Mouse (Mus musculus): ENCODE data around the gene Fndc5. TPM values are rescaled to one million over a fixed set of nuclear protein-coding genes. Genes with fewer than 3 reads are reported as not detected.

Fndc5 gene
- polyA plus RNA-seq, 1 experiment from 2014 or later, result 1.4 TPM

DNA sequence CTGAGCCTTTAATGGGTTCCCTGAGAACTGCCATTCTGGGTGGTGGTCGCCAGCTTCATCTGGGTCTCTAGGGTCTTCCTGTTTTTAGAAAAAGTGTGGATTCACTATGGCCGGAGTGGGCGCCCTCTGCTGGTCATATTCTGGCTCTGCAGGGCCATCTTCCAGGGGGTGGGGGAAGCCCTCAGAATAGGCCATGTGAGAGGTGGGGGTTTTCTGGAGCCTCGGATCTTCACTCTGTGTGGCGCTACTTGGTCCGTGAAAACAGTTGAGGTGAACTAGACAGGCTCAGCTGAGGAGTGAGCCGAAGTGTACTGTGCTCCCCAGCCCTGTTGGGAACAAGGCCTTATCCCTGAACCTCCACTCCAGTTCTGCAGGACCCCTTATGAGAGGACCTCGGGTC lies 6.7 kb upstream of the Fndc5 start:
- no peaks in the 10 kb centered on the region for H3K36me3 ChIP-seq (ENCODE audit: control insufficient read depth, insufficient read depth, low read length)
- peaks cover 5% of the 10 kb centered on the region; the same call in 1 of the 2 replicates for H3K27me3 ChIP-seq (ENCODE audit: control insufficient read depth, insufficient read depth, low read length)
- WGBS, result 4% methylated on average over 8 of the region's 8 CpGs
- ATAC-seq (replicated peaks; ENCODE audit: low FRiP score) (peak; percentile 66), DNase-seq (ENCODE audit: low spot score) (peak; percentile 84)
- H3K4me2 ChIP-seq (ENCODE audit: low read depth, low read length, severe bottlenecking), result peak overlapping the region; percentile 39; the same call in 1 of the 2 replicates
- peak overlapping the region; percentile 8; the same call in 1 of the 2 replicates for H3K9ac ChIP-seq (ENCODE audit: low read length)
- H3K4me3 ChIP-seq (ENCODE audit: low read depth, low read length), result peak overlapping the region; percentile 14; the same call in 1 of the 2 replicates
- H3K27ac ChIP-seq (ENCODE audit: low read depth, low read length), result no peak overlapping the region
- H3K4me1 ChIP-seq (replicated peaks; ENCODE audit: control insufficient read depth, insufficient read depth, low read length), result peaks cover 9% of the 10 kb centered on the region; the same call in 1 of the 2 replicates
- H3K9me3 ChIP-seq (ENCODE audit: control insufficient read depth, low read length), result no peaks in the 10 kb centered on the region

- DNase-seq (ENCODE audit: low spot score), result no peak
- H3K9ac ChIP-seq (ENCODE audit: low read length), result peak overlapping the region; percentile 8; the same call in 1 of the 2 replicates
Measured at GRCm38 (mm10) chr4:129130755-129131303, 6.0 kb upstream of the Fndc5 start.

GRCm38 (mm10) chr4:129134799-129135585 lies 1.8 kb upstream of the Fndc5 start:
- Histone ChIP-seq H3K27me3 (ENCODE audit: control insufficient read depth, insufficient read depth, low read length) (peaks cover 25% of the 10 kb centered on the region), H3K4me2 (ENCODE audit: low read depth, low read length, severe bottlenecking) (no peak overlapping the region), H3K9ac (ENCODE audit: low read length) (no peak overlapping the region), H3K4me1 (replicated peaks; ENCODE audit: control insufficient read depth, insufficient read depth, low read length) (peaks cover 4% of the 10 kb centered on the region; the same call in 1 of the 2 replicates), H3K4me3 (ENCODE audit: low read depth, low read length) (no peak overlapping the region), H3K36me3 (ENCODE audit: control insufficient read depth, insufficient read depth, low read length) (no peaks in the 10 kb centered on the region), H3K9me3 (ENCODE audit: control insufficient read depth, low read length) (no peaks in the 10 kb centered on the region), H3K27ac (ENCODE audit: low read depth, low read length) (no peak overlapping the region)
- ATAC-seq (replicated peaks; ENCODE audit: low FRiP score) (0 out of 2 replicates have a peak, but pooled peaks have one; percentile 43), DNase-seq (ENCODE audit: low spot score) (peak; percentile 94)
- 9% methylated on average over 15 of the region's 15 CpGs for WGBS

More at GRCm38 (mm10) chr4:129130755-129131303, 6.0 kb upstream of the Fndc5 start:
- no peak for ATAC-seq (replicated peaks; ENCODE audit: low FRiP score)
- no peak overlapping the region for H3K27ac ChIP-seq (ENCODE audit: low read depth, low read length)
- H3K4me2 ChIP-seq (ENCODE audit: low read depth, low read length, severe bottlenecking), result peak overlapping the region; percentile 39; the same call in 1 of the 2 replicates
- 9% methylated on average over 16 of the region's 17 CpGs for WGBS
- no peaks in the 10 kb centered on the region for H3K9me3 ChIP-seq (ENCODE audit: control insufficient read depth, low read length)
- H3K36me3 ChIP-seq (ENCODE audit: control insufficient read depth, insufficient read depth, low read length), result no peaks in the 10 kb centered on the region
- H3K4me3 ChIP-seq (ENCODE audit: low read depth, low read length), result peak overlapping the region; percentile 14; the same call in 1 of the 2 replicates
- peaks cover 5% of the 10 kb centered on the region for H3K27me3 ChIP-seq (ENCODE audit: control insufficient read depth, insufficient read depth, low read length)
- H3K4me1 ChIP-seq (replicated peaks; ENCODE audit: control insufficient read depth, insufficient read depth, low read length), result peaks cover 6% of the 10 kb centered on the region; the same call in 1 of the 2 replicates

DNA sequence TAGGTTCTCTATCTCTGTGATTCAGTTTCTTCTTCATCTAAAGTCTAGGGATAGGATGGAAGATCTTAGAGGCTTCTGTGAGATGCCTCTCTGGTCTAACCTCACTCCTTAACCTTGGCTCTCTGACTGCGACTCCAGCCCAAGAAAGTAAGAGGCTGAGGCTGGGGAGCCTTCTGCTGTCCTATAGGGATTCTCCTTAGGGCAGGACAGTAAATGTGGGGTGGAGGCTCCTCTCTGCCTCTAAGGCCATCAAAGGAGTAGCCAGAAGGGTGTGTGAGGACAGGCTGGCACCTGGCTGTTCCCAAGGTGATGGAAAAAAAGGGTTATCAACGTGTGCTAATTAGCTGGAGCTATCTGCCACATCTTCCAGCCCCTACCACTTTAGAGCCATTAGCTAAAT lies 1.2 kb upstream of the Fndc5 start:
- H3K4me3 ChIP-seq (ENCODE audit: low read depth, low read length), result no peak overlapping the region
- H3K4me2 ChIP-seq (ENCODE audit: low read depth, low read length, severe bottlenecking), result no peak overlapping the region
- no peaks in the 10 kb centered on the region for H3K36me3 ChIP-seq (ENCODE audit: control insufficient read depth, insufficient read depth, low read length)
- no peak overlapping the region for H3K9ac ChIP-seq (ENCODE audit: low read length)
- ATAC-seq (replicated peaks; ENCODE audit: low FRiP score), result no peak
- H3K27me3 ChIP-seq (ENCODE audit: control insufficient read depth, insufficient read depth, low read length), result peaks cover 25% of the 10 kb centered on the region
- H3K9me3 ChIP-seq (ENCODE audit: control insufficient read depth, low read length), result no peaks in the 10 kb centered on the region
- peak; percentile 46 for DNase-seq (ENCODE audit: low spot score)
- no peak overlapping the region for H3K27ac ChIP-seq (ENCODE audit: low read depth, low read length)
- 67% methylated on average over 2 of the region's 2 CpGs for WGBS
- H3K4me1 ChIP-seq (replicated peaks; ENCODE audit: control insufficient read depth, insufficient read depth, low read length), result peaks cover 2% of the 10 kb centered on the region; the same call in 1 of the 2 replicates

GRCm38 (mm10) chr4:129136189-129136578 lies 615 bp upstream of the Fndc5 start:
- Histone ChIP-seq H3K36me3 (ENCODE audit: control insufficient read depth, insufficient read depth, low read length) (no peaks in the 10 kb centered on the region), H3K9me3 (ENCODE audit: control insufficient read depth, low read length) (no peaks in the 10 kb centered on the region), H3K4me1 (replicated peaks; ENCODE audit: control insufficient read depth, insufficient read depth, low read length) (peaks cover 2% of the 10 kb centered on the region; the same call in 1 of the 2 replicates), H3K4me3 (ENCODE audit: low read depth, low read length) (peak overlapping the region; percentile 68), H3K9ac (ENCODE audit: low read length) (peak overlapping the region; percentile 70), H3K27ac (ENCODE audit: low read depth, low read length) (no peak overlapping the region), H3K27me3 (ENCODE audit: control insufficient read depth, insufficient read depth, low read length) (peaks cover 25% of the 10 kb centered on the region), H3K4me2 (ENCODE audit: low read depth, low read length, severe bottlenecking) (peak overlapping the region; percentile 90)
- ATAC-seq (replicated peaks; ENCODE audit: low FRiP score), result no peak
- no peak for DNase-seq (ENCODE audit: low spot score)
- 28% methylated on average over 9 of the region's 9 CpGs for WGBS

DNA sequence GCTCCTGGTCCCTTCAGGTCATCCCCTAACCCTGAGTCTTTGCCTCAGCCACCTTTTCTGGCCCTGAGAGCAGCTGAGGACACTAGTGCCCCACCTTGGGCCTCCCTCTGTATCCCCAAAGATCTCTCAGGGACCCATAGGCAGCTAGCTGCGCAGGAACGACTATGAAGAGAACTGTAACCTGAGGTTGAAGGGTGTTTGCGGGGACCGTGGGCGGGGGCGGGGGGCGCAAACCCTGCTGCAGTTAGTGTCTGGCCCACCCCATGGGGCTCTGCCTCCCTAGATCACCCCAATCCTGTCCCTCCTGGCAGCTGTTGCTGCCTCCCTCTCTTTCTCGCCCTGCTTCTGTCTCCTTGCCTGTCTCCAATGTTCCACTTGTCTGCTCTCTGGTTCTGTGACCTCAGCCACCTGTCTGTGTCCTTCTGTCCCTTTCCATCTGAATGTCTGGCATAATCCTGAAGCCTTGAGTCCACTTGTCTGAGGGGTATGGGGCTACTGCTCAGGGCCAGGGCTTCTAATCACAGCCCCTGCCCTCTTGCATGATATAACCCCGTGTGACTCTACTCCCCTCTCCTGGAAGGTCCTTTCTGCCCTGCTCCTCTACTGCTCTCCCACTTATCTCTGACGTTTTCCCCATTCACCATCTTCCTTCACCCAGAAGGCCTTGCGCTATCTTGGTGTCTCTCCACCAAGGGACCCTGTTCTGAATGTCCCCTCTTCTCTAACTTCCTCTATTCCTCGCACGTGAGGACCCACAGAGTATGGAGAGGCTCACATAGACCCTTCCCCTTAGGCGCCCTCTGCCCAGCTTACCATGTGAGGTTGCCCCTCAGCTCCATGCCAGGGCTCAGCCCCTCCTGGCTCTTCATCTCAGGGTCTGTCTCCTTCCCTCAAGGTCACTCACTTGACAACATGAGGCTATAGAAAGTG lies 858 bp downstream of the Fndc5 start:
- DNase-seq (ENCODE audit: low spot score) (no peak), ATAC-seq (replicated peaks; ENCODE audit: low FRiP score) (no peak)
- peak overlapping the region; percentile 90 for H3K4me2 ChIP-seq (ENCODE audit: low read depth, low read length, severe bottlenecking)
- H3K36me3 ChIP-seq (ENCODE audit: control insufficient read depth, insufficient read depth, low read length), result no peaks in the 10 kb centered on the region
- H3K27ac ChIP-seq (ENCODE audit: low read depth, low read length), result no peak overlapping the region
- WGBS, result 42% methylated on average over 14 of the region's 14 CpGs
- H3K9ac ChIP-seq (ENCODE audit: low read length), result no peak overlapping the region; the same call in 1 of the 2 replicates
- no peaks in the 10 kb centered on the region for H3K9me3 ChIP-seq (ENCODE audit: control insufficient read depth, low read length)
- peaks cover 2% of the 10 kb centered on the region; the same call in 1 of the 2 replicates for H3K4me1 ChIP-seq (replicated peaks; ENCODE audit: control insufficient read depth, insufficient read depth, low read length)
- peaks cover 25% of the 10 kb centered on the region for H3K27me3 ChIP-seq (ENCODE audit: control insufficient read depth, insufficient read depth, low read length)
- H3K4me3 ChIP-seq (ENCODE audit: low read depth, low read length), result peak overlapping the region; percentile 68

DNA sequence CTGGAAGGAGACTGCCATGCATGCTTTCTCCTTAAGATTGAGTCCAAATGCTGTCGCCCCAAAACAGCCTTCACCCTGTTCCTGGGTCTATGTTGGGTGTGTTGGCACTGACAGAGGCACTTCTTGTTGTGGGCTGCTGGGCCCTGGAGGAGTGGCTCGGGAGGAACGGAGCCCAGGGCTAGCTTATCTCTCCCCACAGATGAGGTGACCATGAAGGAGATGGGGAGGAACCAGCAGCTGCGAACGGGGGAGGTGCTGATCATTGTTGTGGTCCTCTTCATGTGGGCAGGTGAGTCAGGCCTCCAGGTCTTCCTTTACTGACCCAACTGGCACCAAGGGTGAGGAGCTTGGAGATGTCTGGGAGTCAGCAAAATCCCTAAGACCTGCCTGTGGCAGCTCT lies 2.8 kb downstream of the Fndc5 start:
- ATAC-seq (replicated peaks; ENCODE audit: low FRiP score) (no peak), DNase-seq (ENCODE audit: low spot score) (no peak)
- 89% methylated on average over 5 of the region's 5 CpGs for WGBS
- Histone ChIP-seq H3K4me3 (ENCODE audit: low read depth, low read length) (no peak overlapping the region), H3K9me3 (ENCODE audit: control insufficient read depth, low read length) (no peaks in the 10 kb centered on the region), H3K27ac (ENCODE audit: low read depth, low read length) (no peak overlapping the region), H3K4me2 (ENCODE audit: low read depth, low read length, severe bottlenecking) (no peak overlapping the region), H3K27me3 (ENCODE audit: control insufficient read depth, insufficient read depth, low read length) (peaks cover 25% of the 10 kb centered on the region), H3K9ac (ENCODE audit: low read length) (no peak overlapping the region), H3K36me3 (ENCODE audit: control insufficient read depth, insufficient read depth, low read length) (no peaks in the 10 kb centered on the region), H3K4me1 (replicated peaks; ENCODE audit: control insufficient read depth, insufficient read depth, low read length) (peaks cover 2% of the 10 kb centered on the region; the same call in 1 of the 2 replicates)

GRCm38 (mm10) chr4:129140808-129141207 lies 4.0 kb downstream of the Fndc5 start:
- Histone ChIP-seq H3K36me3 (ENCODE audit: control insufficient read depth, insufficient read depth, low read length) (no peaks in the 10 kb centered on the region), H3K27ac (ENCODE audit: low read depth, low read length) (no peak overlapping the region), H3K27me3 (ENCODE audit: control insufficient read depth, insufficient read depth, low read length) (peaks cover 20% of the 10 kb centered on the region), H3K9me3 (ENCODE audit: control insufficient read depth, low read length) (no peaks in the 10 kb centered on the region), H3K4me3 (ENCODE audit: low read depth, low read length) (no peak overlapping the region), H3K4me1 (replicated peaks; ENCODE audit: control insufficient read depth, insufficient read depth, low read length) (peaks cover 2% of the 10 kb centered on the region; the same call in 1 of the 2 replicates), H3K9ac (ENCODE audit: low read length) (no peak overlapping the region), H3K4me2 (ENCODE audit: low read depth, low read length, severe bottlenecking) (no peak overlapping the region)
- WGBS, result 92% methylated on average over 4 of the region's 4 CpGs
- no peak for ATAC-seq (replicated peaks; ENCODE audit: low FRiP score)
- DNase-seq (ENCODE audit: low spot score), result no peak

Data from forebrain, embryonic 11.5 days (tissue).